Mouse (Mus musculus): ENCODE measurements at regions not wholly inside any gene's neighbourhood (a gene's known extent, or its start where the extent isn't known, plus 50 kb on each side); places are given as distances from the start of the nearest gene placed in this dataset.

- WGBS, result 53% methylated on average over 3 of the region's 3 CpGs
Measured at GRCm38 (mm10) chr5:146684429-146684828, 99.4 kb upstream of the Gpr12 start.

DNA sequence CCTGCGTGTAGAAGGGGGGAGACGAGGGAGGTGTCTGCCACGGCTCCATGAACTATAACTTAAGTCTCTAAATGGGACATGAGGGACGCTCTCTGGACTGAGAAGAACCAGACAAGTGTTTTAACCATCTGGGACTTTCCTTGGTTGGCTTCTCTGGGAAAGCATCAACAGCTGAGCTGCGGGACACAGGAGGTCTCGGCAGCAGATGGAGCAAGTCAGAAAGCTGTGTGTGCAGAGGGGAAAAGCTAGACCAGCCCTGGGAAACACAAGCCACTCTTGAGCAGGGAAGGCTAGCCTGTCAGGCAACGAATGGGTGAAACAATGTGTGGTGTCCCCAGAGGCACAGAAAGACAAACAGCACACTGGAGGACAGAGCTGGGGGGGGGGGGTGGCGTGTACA, 98.5 kb upstream of the Gpr12 start:
- Histone ChIP-seq H3K9me3 (no peaks in the 10 kb centered on the region), H3K4me1 (peaks cover 14% of the 10 kb centered on the region), H3K9ac (no peak overlapping the region), H3K27ac (no peak overlapping the region; the same call in 1 of the 2 replicates), H3K4me2 (no peak overlapping the region), H3K4me3 (replicated peaks) (no peak overlapping the region), H3K27me3 (replicated peaks) (no peaks in the 10 kb centered on the region), H3K36me3 (no peaks in the 10 kb centered on the region)
- no peak for ATAC-seq (ENCODE audit: insufficient read depth, low FRiP score, low read depth)
- 32% methylated on average over 8 of the region's 8 CpGs for WGBS

More at GRCm38 (mm10) chr5:146684429-146684828, 99.4 kb upstream of the Gpr12 start:
- ATAC-seq (ENCODE audit: insufficient read depth, low FRiP score, low read depth), result no peak
- no peaks in the 10 kb centered on the region for H3K27me3 ChIP-seq (replicated peaks)
- H3K9ac ChIP-seq, result no peak overlapping the region
- H3K4me2 ChIP-seq, result no peak overlapping the region
- H3K9me3 ChIP-seq, result no peaks in the 10 kb centered on the region
- no peak overlapping the region for H3K27ac ChIP-seq
- no peak overlapping the region for H3K4me3 ChIP-seq (replicated peaks)
- no peaks in the 10 kb centered on the region for H3K36me3 ChIP-seq
- peaks cover 12% of the 10 kb centered on the region for H3K4me1 ChIP-seq

DNA sequence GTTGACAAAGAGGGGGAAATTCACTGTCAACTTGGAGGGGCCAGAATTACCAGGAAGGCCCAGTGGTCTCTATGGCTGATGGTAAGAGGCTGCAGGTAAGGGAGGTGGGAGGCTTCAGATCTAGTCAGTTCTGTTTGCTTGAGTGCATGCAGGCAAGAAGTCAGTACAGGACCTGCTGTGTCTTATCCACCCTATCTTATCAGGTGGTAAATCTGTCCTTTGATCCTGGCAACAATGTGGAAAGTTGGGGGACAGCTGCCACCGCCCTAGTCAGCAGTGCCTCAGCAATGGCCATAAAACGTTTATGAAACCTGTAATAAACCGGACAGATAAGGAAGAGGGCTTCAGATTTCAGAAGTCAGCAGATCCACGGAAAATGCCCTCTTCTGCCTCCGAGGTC, 97.9 kb upstream of the Gpr12 start:
- Histone ChIP-seq H3K9ac (no peak overlapping the region), H3K9me3 (no peaks in the 10 kb centered on the region), H3K27ac (no peak overlapping the region), H3K36me3 (no peaks in the 10 kb centered on the region), H3K4me2 (no peak overlapping the region), H3K4me1 (peaks cover 17% of the 10 kb centered on the region), H3K4me3 (replicated peaks) (no peak overlapping the region), H3K27me3 (replicated peaks) (no peaks in the 10 kb centered on the region)
- 35% methylated on average over 5 of the region's 5 CpGs for WGBS
- no peak for ATAC-seq (ENCODE audit: insufficient read depth, low FRiP score, low read depth)

DNA sequence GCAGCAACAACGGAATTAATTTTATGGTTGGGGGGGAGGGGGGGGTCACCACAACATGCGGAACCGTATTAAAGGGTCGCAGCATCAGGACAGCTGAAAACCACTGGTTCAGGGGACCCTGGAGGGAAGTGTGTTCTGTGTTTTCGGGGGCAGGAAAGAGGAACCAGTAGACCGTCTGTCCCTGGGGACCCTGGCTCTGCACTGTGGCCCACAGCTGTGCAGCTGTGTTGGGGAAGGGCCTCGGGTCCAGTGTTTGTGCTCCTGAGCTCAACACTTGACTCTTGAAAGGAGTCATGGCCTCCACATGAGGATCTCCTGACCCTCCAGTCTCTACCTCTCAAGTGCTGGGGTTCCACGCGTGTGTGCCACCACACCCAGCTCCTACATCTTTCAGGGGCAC, 96.5 kb upstream of the Gpr12 start:
- Histone ChIP-seq H3K36me3 (no peaks in the 10 kb centered on the region), H3K4me3 (replicated peaks) (no peak overlapping the region), H3K4me2 (no peak overlapping the region), H3K4me1 (peaks cover 17% of the 10 kb centered on the region), H3K27me3 (replicated peaks) (no peaks in the 10 kb centered on the region), H3K27ac (no peak overlapping the region), H3K9me3 (no peaks in the 10 kb centered on the region), H3K9ac (no peak overlapping the region)
- WGBS, result 72% methylated on average over 9 of the region's 9 CpGs
- ATAC-seq (ENCODE audit: insufficient read depth, low FRiP score, low read depth), result no peak

- Histone ChIP-seq H3K9me3 (no peaks in the 10 kb centered on the region), H3K27me3 (replicated peaks) (no peaks in the 10 kb centered on the region), H3K36me3 (no peaks in the 10 kb centered on the region), H3K4me1 (peaks cover 14% of the 10 kb centered on the region; the same call in 1 of the 2 replicates), H3K27ac (peak overlapping the region; percentile 69), H3K4me3 (replicated peaks) (no peak overlapping the region), H3K9ac (no peak overlapping the region), H3K4me2 (no peak overlapping the region)
- ATAC-seq (ENCODE audit: insufficient read depth, low FRiP score, low read depth), result peak; percentile 68; the same call in 1 of the 2 replicates
- 44% methylated on average over 6 of the region's 6 CpGs for WGBS
Measured at GRCm38 (mm10) chr5:146679198-146679681, 94.2 kb upstream of the Gpr12 start.

- Histone ChIP-seq H3K27ac (peak overlapping the region; percentile 69), H3K4me1 (peaks cover 14% of the 10 kb centered on the region; the same call in 1 of the 2 replicates), H3K27me3 (replicated peaks) (no peaks in the 10 kb centered on the region), H3K4me3 (replicated peaks) (no peak overlapping the region), H3K4me2 (no peak overlapping the region), H3K9me3 (no peaks in the 10 kb centered on the region), H3K36me3 (no peaks in the 10 kb centered on the region), H3K9ac (no peak overlapping the region)
- ATAC-seq (ENCODE audit: insufficient read depth, low FRiP score, low read depth), result no peak
- WGBS, result 64% methylated on average over 10 of the region's 10 CpGs
Measured at GRCm38 (mm10) chr5:146678775-146679170, 93.7 kb upstream of the Gpr12 start.

DNA sequence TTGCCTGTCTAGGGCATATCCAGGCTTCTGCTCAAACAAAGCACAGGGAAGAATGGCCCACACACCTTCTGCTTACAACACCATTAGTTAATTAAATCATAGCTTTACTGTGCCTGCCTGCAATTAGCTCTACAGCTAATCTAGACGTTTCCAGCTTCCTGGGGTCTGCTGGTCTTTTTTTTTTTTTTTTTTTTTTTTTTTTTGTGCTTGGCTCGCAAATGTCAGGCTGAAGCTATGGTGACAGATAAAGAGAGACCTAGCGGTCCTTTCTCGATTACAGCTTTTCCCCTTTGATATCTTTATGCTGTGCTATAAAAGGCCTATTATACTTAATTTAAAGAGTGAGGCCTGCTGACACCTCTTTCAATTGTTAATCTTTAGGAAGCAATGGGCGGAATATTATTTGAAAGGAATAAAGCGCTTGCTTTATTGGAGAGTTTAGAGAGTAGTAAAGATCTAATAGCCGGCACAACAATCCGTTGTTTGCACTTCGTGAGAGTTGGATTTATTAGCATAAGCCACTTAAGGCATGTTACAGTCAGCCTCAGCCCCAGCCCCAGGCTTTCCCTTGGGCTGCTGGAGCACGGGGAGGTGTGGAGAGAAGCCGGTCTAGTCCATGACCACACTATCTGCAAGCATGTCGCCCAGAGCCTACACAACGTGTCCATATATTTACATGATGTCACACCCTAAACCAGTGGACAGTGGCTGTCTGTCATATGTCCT, 93.2 kb upstream of the Gpr12 start:
- no peaks in the 10 kb centered on the region for H3K36me3 ChIP-seq
- H3K27me3 ChIP-seq (replicated peaks), result no peaks in the 10 kb centered on the region
- H3K4me1 ChIP-seq, result peaks cover 9% of the 10 kb centered on the region; the same call in 1 of the 2 replicates
- no peak overlapping the region for H3K4me3 ChIP-seq (replicated peaks)
- peak overlapping the region; percentile 69 for H3K27ac ChIP-seq
- no peak overlapping the region for H3K9ac ChIP-seq
- WGBS, result 60% methylated on average over 13 of the region's 13 CpGs
- no peaks in the 10 kb centered on the region for H3K9me3 ChIP-seq
- H3K4me2 ChIP-seq, result no peak overlapping the region
- ATAC-seq (ENCODE audit: insufficient read depth, low FRiP score, low read depth), result no peak

DNA sequence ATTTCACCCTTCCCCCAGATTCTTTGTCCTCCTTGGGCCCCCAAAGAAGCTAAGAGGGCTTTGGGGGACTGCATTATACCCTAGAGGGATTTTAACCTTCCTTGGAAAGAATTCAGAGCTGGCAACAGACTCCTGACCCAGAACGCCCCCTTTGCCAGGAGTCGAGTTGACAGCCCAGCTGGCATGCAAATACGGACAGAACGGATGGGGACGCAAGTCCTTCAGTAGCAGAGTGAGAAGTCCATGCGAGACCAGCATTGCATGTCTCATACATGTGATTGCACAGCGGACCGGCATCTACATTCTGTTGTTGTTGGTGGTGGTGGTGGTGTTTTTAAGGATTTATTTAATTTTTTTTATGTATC, 92.1 kb upstream of the Gpr12 start:
- peak overlapping the region; percentile 81 for H3K27ac ChIP-seq
- no peaks in the 10 kb centered on the region for H3K27me3 ChIP-seq (replicated peaks)
- H3K9ac ChIP-seq, result no peak overlapping the region
- ATAC-seq (ENCODE audit: insufficient read depth, low FRiP score, low read depth), result no peak
- H3K4me1 ChIP-seq, result 0 out of 2 replicates have a peak, but pooled peaks cover 8% of the 10 kb centered on the region
- no peaks in the 10 kb centered on the region for H3K9me3 ChIP-seq
- no peak overlapping the region for H3K4me3 ChIP-seq (replicated peaks)
- H3K4me2 ChIP-seq, result no peak overlapping the region
- WGBS, result 85% methylated on average over 8 of the region's 8 CpGs
- no peaks in the 10 kb centered on the region for H3K36me3 ChIP-seq

DNA sequence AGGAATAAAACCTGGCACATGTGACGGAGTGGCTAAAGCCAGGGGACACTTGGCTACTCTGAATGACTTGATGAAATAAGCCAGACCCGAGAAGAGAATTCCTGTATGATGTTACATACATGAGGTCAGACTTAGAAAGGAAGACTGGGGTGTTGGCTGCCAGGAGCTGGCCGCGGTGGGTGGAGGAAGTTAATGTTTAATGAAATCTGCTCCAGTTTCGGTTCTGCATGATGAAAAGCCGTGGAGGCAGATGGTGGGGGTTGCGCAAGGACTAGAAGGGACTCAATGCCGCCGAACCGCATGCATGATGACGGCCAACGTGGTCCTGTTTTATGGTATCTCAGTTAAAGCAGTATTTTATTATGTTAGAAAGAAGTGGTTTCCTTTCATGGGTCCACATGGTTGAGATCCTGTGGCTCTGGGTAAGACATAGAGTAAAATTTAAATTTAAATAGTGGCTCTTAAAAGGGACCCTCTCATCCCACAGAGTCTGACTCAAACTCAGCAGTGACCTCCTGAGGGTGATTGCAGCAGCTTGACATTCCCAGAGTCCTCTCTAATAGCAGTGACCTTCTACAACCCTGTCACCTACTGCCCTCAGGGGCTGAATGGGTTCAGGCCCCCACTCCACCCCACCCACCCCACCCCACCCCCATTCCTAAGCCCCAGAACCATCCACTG, 91.6 kb upstream of the Gpr12 start:
- peak overlapping the region; percentile 14 for H3K4me2 ChIP-seq
- 38% methylated on average over 12 of the region's 12 CpGs for WGBS
- H3K9ac ChIP-seq, result no peak overlapping the region
- peak overlapping the region; percentile 81 for H3K27ac ChIP-seq
- H3K27me3 ChIP-seq (replicated peaks), result no peaks in the 10 kb centered on the region
- H3K4me3 ChIP-seq (replicated peaks), result no peak overlapping the region
- H3K9me3 ChIP-seq, result no peaks in the 10 kb centered on the region
- peak; percentile 72 for ATAC-seq (ENCODE audit: insufficient read depth, low FRiP score, low read depth)
- H3K4me1 ChIP-seq, result 0 out of 2 replicates have a peak, but pooled peaks cover 8% of the 10 kb centered on the region
- H3K36me3 ChIP-seq, result no peaks in the 10 kb centered on the region

DNA sequence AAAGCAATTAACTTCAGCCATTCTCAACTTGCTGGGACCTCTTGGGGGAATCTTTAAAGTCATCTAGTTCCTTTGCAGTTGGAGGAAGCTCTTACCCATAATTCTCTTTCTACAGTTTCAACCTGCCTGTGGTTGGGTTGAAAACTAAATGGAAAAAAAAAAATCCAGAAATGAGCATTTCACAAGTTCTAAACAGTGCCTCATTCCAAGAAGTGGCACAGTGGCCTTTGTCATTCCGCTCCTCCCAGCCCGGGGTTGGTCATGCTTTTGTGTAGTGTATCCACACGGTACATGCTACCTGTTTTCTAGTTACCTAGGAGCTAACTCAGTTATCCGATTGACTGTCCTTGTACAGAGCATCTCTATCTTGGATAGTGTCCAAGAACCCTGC, 90.8 kb upstream of the Gpr12 start:
- Histone ChIP-seq H3K9ac (no peak overlapping the region), H3K9me3 (no peaks in the 10 kb centered on the region), H3K27me3 (replicated peaks) (no peaks in the 10 kb centered on the region), H3K4me1 (0 out of 2 replicates have a peak, but pooled peaks cover 8% of the 10 kb centered on the region), H3K27ac (peak overlapping the region; percentile 81), H3K4me3 (replicated peaks) (no peak overlapping the region), H3K36me3 (no peaks in the 10 kb centered on the region), H3K4me2 (peak overlapping the region; percentile 14; the same call in 1 of the 2 replicates)
- WGBS, result 75% methylated on average over 4 of the region's 4 CpGs
- ATAC-seq (ENCODE audit: insufficient read depth, low FRiP score, low read depth), result no peak

DNA sequence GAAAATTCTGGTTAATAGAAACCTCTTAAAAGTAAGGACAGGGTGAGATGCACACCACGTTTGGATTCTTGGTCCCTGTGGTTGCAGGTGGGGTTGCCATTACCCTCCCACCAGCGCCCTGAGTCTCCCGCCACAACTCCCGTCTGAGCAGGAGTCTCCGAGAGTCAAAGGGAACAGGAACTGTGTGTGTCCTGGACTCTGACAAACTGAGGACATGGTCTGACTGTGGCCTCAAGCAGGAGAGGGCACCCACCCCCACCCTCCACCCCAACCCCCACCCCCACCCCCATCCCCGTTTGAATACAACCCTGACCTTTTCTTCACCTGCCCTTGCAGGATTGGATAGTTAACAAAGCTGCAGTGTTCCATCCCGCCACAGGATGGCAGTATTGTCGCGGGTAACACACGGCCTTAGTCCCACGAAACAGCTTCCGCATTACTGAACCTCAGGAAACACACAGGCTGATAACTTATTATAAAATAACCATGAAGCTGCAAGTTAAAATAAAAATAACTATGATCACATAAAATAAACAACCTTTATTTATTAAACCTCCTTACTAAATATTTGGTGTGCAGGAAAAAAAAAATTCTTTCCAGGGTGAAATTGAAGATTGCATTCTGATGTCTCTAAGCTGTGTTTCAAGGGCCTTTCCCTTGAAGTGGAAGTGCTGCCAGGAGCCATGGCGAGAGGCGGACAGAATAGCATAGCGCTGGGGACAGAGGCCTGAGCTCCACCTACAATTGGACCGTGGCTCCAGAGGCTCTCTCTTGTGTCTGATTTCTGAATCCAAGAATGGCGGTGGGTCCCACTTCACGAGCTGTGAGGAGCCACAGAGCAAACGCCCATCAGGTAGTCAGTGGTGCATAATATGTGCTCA, 90.2 kb upstream of the Gpr12 start:
- Histone ChIP-seq H3K9ac (no peak overlapping the region), H3K27ac (peak overlapping the region; percentile 81; the same call in 1 of the 2 replicates), H3K4me1 (0 out of 2 replicates have a peak, but pooled peaks cover 8% of the 10 kb centered on the region), H3K4me3 (replicated peaks) (no peak overlapping the region), H3K4me2 (no peak overlapping the region), H3K36me3 (no peaks in the 10 kb centered on the region), H3K9me3 (no peaks in the 10 kb centered on the region), H3K27me3 (replicated peaks) (no peaks in the 10 kb centered on the region)
- peak; percentile 59; the same call in 1 of the 2 replicates for ATAC-seq (ENCODE audit: insufficient read depth, low FRiP score, low read depth)
- 21% methylated on average over 19 of the region's 19 CpGs for WGBS
